Mouse (Mus musculus) left cerebral cortex, adult 9 months (tissue): ENCODE measurements around the gene Adamts2.

Source experiments
- DNase-seq, 2 experiments: peaks; one replicate each; pipeline ENCODE4 v3.0.0; 2022; ENCODE audit warnings: low spot score in 2 of 2

Gene Adamts2

DNA sequence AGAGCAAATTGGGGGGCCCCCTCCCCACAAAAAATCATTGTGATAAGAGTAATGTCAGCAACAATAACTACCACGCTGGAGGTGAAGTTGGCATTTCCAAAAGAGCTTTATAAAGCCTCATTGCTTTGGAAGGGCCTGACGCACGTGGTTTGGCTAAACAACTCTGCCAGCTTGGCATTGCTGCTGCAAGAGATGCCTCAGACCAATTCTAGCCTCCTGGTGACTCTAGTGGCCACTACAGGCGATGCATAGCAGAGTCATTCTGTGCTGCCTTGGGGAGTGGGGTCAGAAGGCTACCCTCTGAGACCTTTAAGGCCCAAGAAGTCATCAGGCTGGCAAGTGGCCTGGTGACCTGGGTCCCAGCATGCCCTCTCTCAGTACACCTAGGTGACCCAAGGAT is 132.2 kb downstream of the Adamts2 start:
- no peak for DNase-seq

DNA sequence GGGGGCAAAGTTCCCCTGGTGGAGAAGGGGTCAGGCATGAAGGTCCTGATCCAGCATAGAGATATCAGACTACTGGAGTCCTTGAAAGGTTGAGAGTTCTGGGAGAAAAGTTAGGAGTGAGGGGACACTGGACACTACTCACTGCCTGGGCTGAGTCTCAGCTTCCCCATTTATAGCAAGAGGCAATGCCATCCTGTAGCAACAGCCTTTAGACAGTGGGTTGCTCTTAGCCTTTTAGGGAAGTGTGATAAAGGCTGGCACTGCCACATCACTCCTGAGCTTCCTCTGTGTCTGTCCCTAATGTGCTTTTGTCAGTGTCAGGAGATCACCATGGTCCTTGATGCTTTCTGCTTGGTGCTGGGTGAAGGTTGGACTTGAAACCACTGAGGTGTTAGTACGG is 134.7 kb downstream of the Adamts2 start:
- DNase-seq: no peak

DNA sequence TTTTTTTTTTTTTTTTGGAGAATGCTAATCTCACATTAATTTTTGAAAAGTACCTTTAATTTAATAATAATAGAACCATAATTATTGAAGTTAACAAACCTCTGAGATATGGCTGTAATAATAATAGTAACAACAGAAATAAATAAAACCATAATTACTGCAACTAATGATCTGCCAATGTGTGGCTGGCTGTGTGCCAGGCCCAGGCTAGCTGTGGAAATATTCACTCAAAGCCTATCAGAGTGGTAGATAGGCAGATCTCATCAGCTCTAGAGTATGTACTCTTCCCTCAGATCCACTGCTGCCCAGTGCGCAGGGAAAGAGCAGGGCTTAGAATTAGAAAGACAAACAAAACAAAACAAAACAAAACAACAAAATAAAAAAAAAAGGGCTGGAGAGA is 136.6 kb downstream of the Adamts2 start:
- DNase-seq: no peak

DNA sequence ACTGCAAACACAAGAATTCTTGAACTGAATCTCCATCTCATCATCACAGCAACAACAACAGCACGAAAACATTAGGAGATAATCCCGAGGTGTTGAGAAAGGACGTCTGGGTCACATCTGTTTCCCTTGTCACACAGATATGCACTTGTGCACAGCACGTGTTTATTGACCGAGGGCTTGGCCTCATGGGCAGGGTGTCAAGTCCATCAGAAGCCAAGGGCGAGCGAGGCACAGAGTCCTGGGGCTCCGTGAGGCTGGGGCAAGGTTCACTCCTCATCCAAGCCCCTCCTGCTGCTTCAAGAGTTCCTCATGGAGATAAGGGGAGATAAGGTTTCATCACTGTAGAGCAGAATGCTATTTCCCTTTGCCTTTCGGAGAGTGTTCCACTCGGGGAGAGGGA is 137.6 kb downstream of the Adamts2 start:
- no peak for DNase-seq

DNA sequence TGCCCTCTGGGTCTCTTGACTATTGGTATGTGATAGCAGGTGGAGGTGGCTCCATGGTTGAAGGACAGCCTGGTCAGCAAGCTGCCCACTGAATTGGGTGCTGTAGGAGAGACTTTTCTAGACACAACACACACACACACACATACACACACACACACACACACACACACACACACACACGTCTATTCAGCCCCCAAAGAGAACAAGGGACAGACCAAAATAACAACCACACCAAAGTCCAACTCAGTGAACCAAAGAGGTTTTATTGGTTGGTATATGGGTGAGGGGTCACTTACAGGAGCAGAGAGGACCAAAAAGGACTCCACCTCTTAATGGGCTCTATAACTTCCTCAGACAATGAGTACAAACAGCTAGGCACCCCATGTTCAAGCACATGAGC is 140.3 kb downstream of the Adamts2 start:
- DNase-seq: no peak

DNA sequence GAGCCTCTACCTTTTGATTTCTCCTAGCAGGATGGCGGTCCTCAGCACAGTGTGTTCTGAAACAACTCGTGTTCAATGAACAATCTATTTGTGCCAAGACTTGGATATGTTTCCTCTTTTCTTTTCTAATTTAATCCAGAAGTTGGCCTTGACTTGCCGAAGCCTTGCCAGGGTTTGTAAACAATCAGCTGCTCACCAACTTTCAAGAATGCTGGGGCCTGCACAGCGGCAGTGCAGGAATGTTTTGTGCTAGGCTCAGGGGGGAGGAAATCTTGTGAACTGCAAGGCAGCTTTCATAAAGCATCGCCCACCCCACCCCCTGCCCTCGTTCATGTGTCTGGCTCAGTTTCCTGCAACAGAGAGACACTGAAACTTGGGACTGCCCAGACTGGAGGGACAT is 143.1 kb downstream of the Adamts2 start:
- DNase-seq: peak; percentile 16 to 55

DNA sequence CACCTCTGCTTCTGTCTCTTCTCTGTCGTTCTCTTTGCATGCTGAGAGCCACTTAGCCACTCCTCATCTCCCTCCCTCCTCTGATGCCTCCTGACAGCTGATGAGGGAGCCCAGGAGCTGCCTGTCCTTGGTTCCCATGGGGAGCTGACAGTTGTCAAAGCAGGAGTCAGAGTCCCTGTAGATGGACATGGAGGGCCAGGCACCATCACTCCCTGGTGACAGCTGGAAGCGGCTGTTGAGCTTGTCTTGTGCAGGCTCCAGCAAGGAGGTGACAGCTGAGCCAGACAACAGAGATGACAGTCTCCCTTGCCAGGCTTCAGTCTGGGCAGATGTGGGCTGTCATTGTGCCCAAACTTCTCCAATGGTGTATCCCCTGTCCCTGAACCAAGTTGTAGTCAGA is 144.6 kb downstream of the Adamts2 start:
- no peak for DNase-seq

DNA sequence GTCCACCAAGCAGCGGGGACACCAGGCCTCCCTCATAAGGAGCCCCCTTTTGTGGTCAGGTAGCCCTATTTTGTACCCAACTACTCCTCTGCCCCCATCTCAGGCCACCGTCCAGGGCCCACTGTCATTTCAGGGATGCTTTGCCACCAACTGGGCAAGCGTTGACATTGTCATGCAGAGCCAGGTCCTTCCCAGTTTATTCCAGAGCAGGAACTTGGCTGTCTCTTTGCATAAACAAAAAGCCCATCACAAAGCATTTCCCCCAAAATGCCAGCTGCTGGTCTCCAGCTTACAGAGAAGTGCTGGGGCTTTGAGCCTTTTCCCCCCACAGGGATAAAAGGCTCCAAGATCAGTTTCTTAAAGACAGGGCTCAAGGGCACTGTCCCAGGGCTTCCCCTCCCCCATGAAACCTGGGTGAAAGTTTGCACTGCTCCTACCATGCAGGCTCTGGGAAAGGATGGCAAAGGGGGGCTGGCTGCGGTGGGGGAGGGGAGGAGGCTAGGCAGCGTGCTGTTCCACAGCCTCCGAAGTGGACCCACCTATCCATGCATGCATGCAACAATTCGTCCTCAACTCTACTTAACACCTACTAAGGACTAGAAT is 149.2 kb downstream of the Adamts2 start:
- DNase-seq: no peak

DNA sequence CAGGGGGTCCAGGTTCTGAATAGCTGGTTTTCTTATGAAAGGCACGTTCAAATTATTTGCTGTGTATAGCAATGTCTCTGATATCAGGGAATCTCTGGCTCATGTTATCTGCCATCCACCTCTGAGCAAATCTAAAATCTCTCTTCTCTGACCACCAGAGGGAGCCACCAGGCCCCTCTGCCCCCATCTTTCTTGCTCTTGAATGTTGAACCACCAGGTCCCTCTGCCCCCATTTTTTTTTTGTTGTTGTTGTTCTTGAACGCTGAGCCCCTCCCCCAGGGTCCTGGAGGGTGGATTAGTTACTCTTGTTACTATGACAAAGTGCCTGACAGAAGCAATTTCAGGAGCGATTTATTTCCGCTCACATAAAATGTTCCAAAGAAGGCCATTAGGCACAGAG is 155.9 kb downstream of the Adamts2 start:
- DNase-seq: no peak

DNA sequence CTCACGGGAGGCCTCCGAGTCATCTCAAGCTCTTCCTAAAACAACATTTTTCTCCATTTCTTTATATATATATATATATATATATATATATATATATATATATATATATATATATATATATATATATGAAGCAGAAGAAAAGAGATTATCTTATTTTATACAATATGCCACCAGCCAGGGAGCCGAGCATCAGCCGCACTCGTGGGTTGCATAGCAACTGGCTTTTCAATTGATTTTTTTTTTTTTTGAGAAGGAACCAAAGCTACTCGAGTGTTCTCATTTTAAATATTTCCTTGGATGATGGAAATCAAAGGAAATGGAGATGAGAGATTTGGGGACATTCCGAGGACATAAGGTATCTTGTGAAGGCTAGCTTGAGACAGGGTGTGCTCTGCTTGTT is 164.6 kb downstream of the Adamts2 start:
- DNase-seq: peak in 1 of 2 experiments; percentile 12

DNA sequence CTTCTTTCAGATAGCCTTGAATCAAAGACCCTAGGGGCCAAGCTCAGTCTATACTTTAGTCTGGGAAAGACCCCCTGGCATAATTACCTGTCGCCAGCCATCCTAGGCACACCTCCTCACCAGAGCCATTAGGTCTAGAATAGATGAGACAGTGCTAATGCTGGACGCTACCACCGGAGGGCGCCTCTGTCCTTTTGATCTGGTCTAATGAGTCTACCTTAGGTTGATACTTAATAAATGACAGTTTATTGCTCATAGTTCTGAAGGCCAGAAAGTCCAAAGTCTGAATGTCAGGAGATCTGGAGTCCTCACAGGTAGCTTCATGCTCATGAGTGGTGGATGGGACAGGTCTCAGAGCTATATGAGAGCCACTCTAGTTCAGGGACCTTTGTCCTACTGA is 165.2 kb downstream of the Adamts2 start:
- peak in 1 of 2 experiments; percentile 37 for DNase-seq

DNA sequence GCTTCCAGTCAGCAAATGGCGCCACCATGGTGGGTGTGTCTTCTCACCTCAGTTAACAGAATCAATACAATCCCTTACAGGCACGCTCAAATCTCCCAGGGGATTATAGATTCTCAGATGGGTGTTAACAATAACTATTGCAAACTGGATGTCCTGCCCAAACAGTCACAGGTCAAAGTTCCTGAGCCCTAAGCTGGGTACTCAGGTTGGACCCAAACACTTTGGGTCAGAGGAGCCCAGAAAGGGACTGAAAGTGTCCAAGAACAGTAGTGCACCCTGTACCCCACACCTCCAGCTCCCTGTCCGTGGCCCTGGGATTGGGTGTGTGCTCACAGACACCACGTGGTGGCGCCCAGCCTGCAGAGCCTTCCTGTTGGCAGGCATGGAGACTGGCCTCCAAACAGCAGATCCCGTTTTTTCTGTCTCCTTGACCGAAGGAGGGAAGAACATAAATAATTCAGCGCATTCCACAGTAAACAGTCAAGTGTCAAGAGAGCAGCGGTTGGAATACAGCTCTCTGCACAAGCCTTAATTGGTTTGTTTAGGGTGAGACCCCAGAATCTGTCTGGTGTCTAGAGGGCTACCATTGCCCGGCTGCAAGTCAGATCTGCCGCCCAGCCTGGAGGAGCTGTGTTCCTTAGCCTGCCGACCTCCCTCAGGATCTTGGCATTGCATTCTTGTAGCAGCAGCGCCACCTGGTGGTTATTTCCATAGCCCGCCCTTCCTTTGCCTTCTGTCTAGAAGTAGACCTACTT is 167.3 kb downstream of the Adamts2 start:
- DNase-seq: peak; percentile 44 to 93

DNA sequence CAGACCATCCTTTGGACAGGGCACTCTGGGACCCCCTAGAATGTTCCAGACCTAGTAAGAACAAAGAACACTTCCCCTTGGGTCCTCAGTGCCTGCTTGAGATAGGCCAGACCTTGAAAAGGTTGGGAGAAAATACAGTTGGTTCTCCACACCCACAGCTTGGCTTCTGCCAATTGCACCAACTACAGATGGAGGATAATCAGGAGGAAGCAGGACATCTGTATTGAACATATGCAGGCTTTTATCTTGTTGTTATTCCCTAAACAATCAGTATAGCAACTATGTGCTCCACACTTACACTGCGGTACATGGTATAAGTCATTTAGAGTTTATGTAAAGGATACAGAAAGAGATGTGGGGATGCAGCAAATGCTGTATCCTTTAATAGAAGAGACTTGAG is 169.1 kb downstream of the Adamts2 start:
- peak in 1 of 2 experiments; percentile 25 for DNase-seq

DNA sequence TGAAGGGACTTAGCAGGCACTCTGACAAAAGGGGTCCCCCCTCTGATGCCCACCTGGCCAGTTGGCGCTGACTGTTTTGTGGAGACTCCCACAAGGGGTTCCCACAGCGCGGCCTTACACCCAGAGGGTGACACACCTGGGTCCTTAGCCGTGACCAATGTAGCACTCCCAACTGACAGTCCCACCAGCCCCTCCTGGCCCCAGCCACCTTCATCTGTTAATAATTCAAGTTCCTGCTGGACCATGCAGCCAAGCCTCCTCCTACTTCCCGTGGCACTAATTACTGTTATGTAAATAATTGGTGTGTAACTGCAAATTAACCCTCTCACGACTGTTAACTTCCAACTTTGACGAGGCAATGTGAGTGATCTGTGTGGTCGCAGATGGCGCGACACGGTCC is 195.8 kb downstream of the Adamts2 start:
- no peak for DNase-seq

DNA sequence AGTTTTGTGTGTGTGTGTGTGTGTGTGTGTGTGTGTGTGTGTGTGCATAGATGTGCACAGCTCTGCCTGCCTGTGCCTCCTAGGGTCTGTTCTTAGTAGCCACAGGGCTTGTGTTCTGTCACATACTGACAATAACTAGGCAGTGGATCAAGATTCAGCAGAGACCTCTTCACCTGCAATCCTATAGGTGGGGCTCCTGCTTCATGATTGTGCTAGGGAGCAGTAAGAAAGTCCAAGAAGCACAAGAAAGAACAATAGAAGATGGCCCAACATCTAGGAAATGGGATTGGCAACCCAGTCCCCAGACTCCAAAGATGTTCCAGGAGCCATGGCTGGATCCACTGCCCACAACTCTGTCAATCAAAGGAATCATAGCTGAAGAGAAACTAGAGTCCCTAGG is 197.0 kb downstream of the Adamts2 start:
- DNase-seq: no peak

DNA sequence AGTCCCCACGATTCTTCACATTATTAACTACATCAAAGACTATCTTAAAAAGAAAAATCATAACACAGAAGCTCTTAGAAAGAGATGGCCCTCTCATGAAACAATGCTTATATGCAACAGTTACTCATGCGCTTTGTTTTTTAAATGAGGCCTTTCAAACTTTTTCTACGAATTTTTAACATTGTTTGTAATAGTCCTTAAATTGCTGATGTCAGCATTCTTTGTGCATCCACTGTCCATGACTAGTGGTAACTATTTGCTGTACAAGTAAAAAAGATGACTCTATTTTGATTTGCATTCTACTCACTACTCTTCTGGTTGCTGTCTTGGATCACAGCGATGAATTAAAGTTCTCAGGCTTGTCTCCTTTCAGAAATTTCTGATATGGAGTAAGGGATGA is 212.3 kb downstream of the Adamts2 start:
- no peak for DNase-seq

DNA sequence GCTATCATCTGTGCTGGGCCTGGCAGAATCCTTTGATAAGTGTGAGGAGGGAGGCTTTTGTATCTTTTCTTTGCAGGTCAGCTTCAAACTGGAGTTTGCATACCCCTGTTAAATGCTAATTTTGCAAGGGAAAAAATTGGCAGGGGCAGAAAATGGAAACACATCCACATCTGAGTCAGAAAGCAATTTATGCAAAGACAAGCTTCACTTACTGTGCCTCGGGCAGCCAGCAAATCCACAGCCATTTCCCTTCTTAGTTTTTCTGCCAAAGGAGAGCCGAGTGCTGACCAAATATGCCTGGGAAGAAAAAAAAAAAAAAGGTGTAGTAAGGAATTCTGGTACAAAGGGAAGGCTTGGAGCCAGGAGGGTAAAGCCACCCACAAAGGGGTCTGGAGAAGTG is 224.3 kb downstream of the Adamts2 start:
- DNase-seq: no peak

DNA sequence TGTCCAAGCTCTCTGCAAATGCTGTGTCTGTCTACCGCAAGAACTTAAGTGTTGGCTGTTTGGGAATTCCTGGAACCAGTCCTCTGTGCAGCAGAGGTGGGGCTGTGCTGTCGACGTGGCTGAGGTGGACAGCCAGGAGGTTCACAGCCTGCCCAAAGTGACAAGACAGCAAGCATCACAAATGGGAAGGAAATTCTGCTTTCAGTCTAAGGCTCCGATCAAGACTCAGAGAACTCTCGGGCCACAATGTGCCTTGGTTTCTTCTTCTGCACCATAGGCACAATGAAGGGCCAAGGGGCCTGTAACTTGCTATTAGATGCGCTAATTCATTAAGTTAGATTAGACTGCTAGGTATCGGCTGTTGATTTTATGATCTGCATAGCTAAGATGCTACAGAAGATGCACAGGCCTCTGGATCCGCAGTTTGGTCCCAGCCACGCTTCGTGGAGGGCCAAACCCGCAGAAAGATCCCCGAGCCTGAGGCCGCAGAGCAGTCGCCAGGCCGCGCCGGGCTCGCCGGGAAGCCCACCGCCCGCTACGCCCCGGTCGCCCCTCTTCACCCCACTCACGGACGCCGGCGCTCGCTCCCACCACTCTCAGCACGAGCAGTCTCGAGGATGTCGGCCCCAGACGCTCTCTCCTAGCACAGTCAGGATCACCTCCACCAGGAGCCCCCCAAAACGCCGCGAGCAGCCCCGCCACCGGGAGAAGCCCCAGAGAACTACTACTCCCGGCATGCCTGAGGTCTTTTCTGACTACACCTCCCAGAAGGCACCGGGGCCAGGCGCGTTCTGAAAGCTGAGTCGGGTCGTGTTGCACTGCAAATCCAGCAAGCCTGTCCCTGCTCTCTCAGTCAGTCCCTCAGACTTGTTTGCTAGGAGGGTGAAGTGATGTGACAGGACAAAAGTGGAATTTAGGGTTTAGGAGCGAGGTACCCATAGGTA is 225.4 kb downstream of the Adamts2 start, which contains the start of gene Zfp354c:
Zfp354c (minus strand) TSS at position 715 of the 944 bp plus-strand sequence.
- DNase-seq: peak; percentile 52 to 88

DNA sequence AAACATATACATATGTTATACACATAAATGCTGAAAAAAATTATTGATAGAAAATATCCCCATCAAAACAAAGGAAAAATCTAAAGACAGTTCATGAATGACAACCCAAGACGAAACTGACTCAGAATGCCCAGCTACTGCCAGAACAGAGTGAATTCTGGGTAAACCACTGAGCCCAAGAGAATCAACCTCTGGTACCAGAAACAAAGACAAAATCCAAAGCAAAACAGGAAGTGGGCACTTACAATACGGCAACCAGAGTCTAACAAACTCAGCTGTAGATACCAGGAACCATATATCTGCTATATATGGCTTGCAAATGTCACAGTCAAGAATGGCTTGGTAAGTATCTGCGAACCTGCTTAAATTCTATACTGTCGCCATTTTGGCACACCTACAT is 233.8 kb downstream of the Adamts2 start:
- DNase-seq: no peak

DNA sequence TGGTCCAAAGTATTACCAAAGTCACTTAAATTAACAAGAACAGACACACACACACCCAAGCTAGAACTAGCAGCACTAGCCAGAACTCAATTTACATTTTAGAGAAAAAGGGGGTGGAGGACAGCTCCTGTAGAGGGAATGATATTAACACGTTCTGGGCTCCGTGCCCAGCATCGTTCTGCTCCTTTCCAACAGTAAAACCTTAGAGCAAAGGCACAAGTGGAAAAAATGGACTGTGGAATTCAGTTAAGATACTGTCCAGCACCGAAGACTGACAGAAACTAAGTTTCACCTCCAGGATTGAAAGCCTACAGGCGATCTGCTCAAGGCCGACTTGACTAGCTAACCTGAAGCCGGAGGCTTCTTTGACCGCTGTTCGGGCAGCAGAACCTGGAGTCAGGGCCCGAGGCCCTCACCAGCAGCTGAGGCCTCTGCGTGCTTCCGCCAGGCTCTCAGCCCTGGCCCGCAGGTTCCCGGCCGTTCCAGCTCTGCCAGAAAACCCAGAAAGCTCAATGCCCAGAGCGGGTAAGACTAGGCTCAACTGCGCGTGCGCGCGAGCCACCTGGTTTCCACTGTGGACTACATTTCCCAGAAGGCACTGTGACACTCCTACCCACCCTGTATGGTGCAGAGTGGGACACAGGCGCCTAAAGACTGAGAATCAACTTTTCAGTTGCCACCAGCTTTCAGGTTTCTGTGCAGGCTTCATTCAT is 239.3 kb downstream of the Adamts2 start, which contains the start of gene Zfp879:
Zfp879 (minus strand) TSS at position 530 of the 713 bp plus-strand sequence.
- peak; percentile 79 to 97 for DNase-seq

DNA sequence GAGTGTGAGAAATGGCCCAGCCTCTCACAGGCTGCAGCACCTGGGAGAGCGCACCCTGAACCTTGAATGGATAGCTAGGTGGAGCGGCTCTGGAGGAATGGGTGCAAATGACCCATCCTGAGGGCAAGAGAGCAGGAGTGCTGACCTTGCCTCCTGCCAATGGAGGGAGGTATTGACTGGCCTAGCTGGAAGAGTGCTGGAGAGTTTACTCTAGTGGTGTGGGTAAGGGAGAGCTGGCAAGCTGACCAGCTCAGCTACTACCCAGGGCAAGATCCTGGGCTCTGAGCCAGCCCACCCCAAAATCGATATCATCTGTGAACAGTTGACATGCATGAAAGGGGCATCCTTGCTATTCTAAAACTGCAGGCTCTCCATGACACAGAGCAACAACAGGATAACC is 244.1 kb downstream of the Adamts2 start:
- no peak for DNase-seq

DNA sequence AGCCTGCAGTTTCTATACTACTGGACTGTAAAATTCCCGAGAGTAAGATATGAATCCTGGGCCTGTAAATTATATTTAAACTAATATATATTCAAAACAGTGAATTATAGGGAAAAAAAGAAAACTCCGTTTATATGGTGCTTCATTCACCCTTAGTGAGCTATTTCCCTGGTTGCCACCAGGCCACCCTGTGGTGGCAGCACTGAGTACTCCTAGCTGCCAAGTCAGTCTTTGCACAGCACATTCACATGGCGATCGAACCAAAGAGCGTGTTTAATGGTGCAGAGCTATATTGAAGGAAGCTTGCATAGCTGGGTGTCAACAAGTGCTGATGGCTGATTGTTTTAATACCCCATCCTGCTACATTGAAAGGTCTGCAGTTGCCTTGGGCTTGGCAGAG is 245.2 kb downstream of the Adamts2 start:
- DNase-seq: no peak
